Mouse (Mus musculus): ENCODE measurements around the gene Mab21l1. TPM values are rescaled to one million over a fixed set of nuclear protein-coding genes. Genes with fewer than 3 reads are reported as not detected.
A peak's percentile ranks its signal among the peaks of the same experiment; 100 is the strongest.

The Mab21l1 gene
- total and polyA plus RNA-seq, 2 experiments from 2014 or later, result 137 to 179 TPM

DNA sequence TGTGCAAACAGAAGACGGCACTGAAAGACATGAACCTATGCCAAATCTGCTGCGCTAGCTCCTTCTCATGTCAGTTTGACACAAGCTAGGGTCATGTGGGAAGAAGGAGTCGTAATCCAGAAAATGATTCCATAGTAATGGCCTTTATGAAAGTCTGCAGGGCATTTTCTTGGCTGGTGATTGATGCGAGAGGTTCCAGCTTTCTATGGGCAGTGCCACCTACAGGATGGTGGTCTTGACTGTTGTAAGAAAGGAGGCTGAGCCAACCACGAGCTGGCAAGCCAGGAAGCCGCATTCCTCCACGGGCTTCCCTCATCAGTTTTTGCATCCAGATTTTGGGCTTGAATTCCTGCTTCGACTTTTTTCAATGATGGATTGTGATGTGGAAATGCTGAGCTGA lies 24.0 kb upstream of the Mab21l1 start:
- H3K9ac ChIP-seq (replicated peaks; ENCODE audit: low read length), result no peak overlapping the region
- no peaks in the 10 kb centered on the region for H3K27me3 ChIP-seq (ENCODE audit: insufficient read depth, low read length)
- H3K4me2 ChIP-seq (ENCODE audit: low read depth, low read length), result no peak overlapping the region
- H3K4me3 ChIP-seq (ENCODE audit: low read length), result no peak overlapping the region
- WGBS, result 27% methylated on average over 8 of the region's 8 CpGs
- H3K9me3 ChIP-seq (ENCODE audit: low read length), result no peaks in the 10 kb centered on the region
- H3K4me1 ChIP-seq (ENCODE audit: insufficient read depth, low read length), result peaks cover 21% of the 10 kb centered on the region
- peak; percentile 65 for TF ChIP-seq CTCF (IDR thresholded peaks at IDR 0.05; ENCODE audit: low read depth)
- DNase-seq (ENCODE audit: low spot score), result peak; percentile 84
- no peaks in the 10 kb centered on the region for H3K36me3 ChIP-seq (ENCODE audit: insufficient read depth, low read length)
- 0 out of 2 replicates have a peak overlapping the region, but pooled peaks have one; percentile 33 for H3K27ac ChIP-seq
- ATAC-seq, result peak; percentile 53; the same call in 1 of the 2 replicates

DNA sequence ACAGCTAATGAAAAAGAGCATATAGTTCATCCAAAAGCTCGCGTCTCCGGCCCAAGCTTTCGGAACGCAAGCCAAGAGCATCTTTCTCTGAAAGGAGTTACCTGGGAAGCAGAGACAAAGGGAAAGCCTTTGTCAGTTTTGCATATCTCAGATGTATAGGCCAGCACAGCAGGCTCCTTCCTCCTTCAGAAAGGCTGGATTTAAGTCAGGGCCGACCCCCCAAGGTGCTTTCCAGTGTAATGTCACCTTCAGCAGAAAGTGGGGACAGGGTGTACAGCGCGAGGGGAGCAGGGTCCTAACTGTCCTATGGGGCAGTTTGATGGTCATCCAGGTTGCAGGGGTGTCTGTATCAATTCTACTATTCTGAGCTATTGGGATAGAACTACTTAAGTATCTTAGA lies 18.7 kb upstream of the Mab21l1 start:
- TF ChIP-seq CTCF (IDR thresholded peaks at IDR 0.05; ENCODE audit: low read depth), result no peak
- H3K36me3 ChIP-seq (ENCODE audit: insufficient read depth, low read length), result no peaks in the 10 kb centered on the region
- 40% methylated on average over 8 of the region's 8 CpGs for WGBS
- H3K9ac ChIP-seq (replicated peaks; ENCODE audit: low read length), result no peak overlapping the region
- H3K4me2 ChIP-seq (ENCODE audit: low read depth, low read length), result no peak overlapping the region
- H3K9me3 ChIP-seq (ENCODE audit: low read length), result no peaks in the 10 kb centered on the region
- H3K4me3 ChIP-seq (ENCODE audit: low read length), result no peak overlapping the region
- no peaks in the 10 kb centered on the region for H3K27me3 ChIP-seq (ENCODE audit: insufficient read depth, low read length)
- H3K27ac ChIP-seq, result no peak overlapping the region
- DNase-seq (ENCODE audit: low spot score), result no peak
- ATAC-seq, result no peak
- H3K4me1 ChIP-seq (ENCODE audit: insufficient read depth, low read length), result no peaks in the 10 kb centered on the region

DNA sequence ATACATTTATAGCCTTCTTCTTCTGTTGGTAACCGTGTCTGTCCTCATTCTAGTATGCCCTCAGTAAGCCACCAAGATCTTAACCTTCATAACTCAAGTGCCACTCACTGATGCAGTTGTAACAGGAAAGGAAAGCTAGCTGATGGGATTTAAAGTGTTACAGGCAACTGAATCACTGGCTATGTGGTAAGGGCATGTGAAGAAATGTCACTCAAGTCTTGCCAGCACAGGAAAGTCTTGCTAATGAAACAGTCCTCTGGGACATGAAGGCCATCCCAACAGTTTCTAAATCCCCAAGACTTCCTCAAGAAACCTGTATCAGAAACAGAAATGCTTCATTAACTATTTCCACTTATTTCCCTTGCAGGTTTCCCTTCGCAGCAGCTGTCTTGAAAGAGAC lies 13.7 kb upstream of the Mab21l1 start:
- Histone ChIP-seq H3K4me2 (ENCODE audit: low read depth, low read length) (no peak overlapping the region), H3K27me3 (ENCODE audit: insufficient read depth, low read length) (no peaks in the 10 kb centered on the region), H3K4me3 (ENCODE audit: low read length) (no peak overlapping the region), H3K9me3 (ENCODE audit: low read length) (no peaks in the 10 kb centered on the region), H3K36me3 (ENCODE audit: insufficient read depth, low read length) (no peaks in the 10 kb centered on the region), H3K27ac (no peak overlapping the region), H3K4me1 (ENCODE audit: insufficient read depth, low read length) (no peaks in the 10 kb centered on the region), H3K9ac (replicated peaks; ENCODE audit: low read length) (no peak overlapping the region)
- ATAC-seq, result no peak
- no peak for TF ChIP-seq CTCF (IDR thresholded peaks at IDR 0.05; ENCODE audit: low read depth)
- DNase-seq (ENCODE audit: low spot score), result no peak
- WGBS, result 78% methylated on average over 2 of the region's 2 CpGs

DNA sequence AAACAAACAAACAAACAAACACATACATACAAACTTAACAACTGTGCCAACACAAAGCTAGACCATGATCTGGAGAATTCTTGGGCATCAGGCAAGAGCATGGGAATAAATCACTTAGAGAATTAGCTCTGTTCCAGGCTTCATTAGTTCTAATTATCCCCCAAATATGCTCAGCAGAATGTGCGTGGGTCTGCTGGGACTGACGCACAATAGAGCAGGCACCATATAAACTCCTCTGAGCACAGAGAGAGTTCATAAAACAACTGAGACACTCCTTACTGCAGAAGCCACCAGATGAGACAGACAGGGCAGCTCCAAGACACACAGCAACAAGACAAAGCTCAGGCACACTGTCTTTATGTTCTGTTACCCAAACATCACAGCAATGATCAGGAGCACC lies 13.0 kb upstream of the Mab21l1 start:
- Histone ChIP-seq H3K9ac (replicated peaks; ENCODE audit: low read length) (no peak overlapping the region), H3K4me3 (ENCODE audit: low read length) (no peak overlapping the region), H3K9me3 (ENCODE audit: low read length) (no peaks in the 10 kb centered on the region), H3K27me3 (ENCODE audit: insufficient read depth, low read length) (no peaks in the 10 kb centered on the region), H3K4me1 (ENCODE audit: insufficient read depth, low read length) (no peaks in the 10 kb centered on the region), H3K36me3 (ENCODE audit: insufficient read depth, low read length) (no peaks in the 10 kb centered on the region), H3K27ac (no peak overlapping the region), H3K4me2 (ENCODE audit: low read depth, low read length) (no peak overlapping the region)
- no peak for DNase-seq (ENCODE audit: low spot score)
- 56% methylated on average over 2 of the region's 2 CpGs for WGBS
- TF ChIP-seq CTCF (IDR thresholded peaks at IDR 0.05; ENCODE audit: low read depth), result no peak
- ATAC-seq, result no peak

DNA sequence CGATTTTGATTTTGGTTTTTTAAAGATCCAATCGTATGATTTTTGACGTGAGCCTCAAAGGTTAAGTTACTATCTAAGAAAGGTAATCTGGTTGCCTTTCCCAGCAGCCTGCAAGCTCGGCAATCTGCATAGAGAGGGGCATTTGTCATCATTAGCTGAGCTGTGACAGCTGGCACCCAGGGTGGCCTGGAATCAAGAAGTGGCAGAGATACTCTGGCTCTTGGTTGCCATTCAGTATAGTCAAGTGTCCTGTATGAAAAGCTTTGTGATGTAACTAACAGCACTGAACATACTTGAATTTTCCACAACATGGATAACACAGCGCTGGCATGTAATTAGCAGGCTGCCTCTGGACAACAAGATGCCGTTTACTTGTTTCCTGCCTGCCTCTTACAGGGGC lies 8.1 kb upstream of the Mab21l1 start:
- Histone ChIP-seq H3K9ac (replicated peaks; ENCODE audit: low read length) (no peak overlapping the region), H3K27ac (peak overlapping the region; percentile 63), H3K36me3 (ENCODE audit: insufficient read depth, low read length) (no peaks in the 10 kb centered on the region), H3K9me3 (ENCODE audit: low read length) (no peaks in the 10 kb centered on the region), H3K4me3 (ENCODE audit: low read length) (no peak overlapping the region), H3K4me2 (ENCODE audit: low read depth, low read length) (no peak overlapping the region), H3K27me3 (ENCODE audit: insufficient read depth, low read length) (no peaks in the 10 kb centered on the region), H3K4me1 (ENCODE audit: insufficient read depth, low read length) (no peaks in the 10 kb centered on the region)
- DNase-seq (ENCODE audit: low spot score) (peak; percentile 76), ATAC-seq (peak; percentile 61)
- no peak for TF ChIP-seq CTCF (IDR thresholded peaks at IDR 0.05; ENCODE audit: low read depth)
- 28% methylated on average over 6 of the region's 6 CpGs for WGBS

DNA sequence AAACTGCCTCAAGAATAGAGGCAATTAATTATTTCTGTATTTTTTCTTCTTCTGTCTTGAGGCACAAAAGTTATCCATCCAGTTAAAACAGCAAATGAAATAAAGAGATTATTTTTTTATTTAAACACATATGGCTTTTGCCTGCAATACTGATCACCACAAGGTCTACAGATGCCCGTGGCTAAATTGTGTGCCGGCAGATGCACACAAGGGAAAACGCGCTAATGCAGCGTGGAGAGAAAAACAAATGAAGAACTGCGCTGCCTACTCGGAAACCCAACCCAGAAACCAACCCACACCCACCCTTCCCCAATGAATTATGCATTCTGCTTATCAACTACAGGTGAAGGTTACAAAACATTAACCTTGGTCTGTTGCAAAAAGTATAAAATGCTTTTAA lies 7.1 kb upstream of the Mab21l1 start:
- H3K27me3 ChIP-seq (ENCODE audit: insufficient read depth, low read length), result no peaks in the 10 kb centered on the region
- 34% methylated on average over 7 of the region's 7 CpGs for WGBS
- H3K27ac ChIP-seq, result peak overlapping the region; percentile 73
- H3K4me1 ChIP-seq (ENCODE audit: insufficient read depth, low read length), result no peaks in the 10 kb centered on the region
- H3K4me3 ChIP-seq (ENCODE audit: low read length), result no peak overlapping the region
- no peaks in the 10 kb centered on the region for H3K9me3 ChIP-seq (ENCODE audit: low read length)
- H3K9ac ChIP-seq (replicated peaks; ENCODE audit: low read length), result no peak overlapping the region
- TF ChIP-seq CTCF (IDR thresholded peaks at IDR 0.05; ENCODE audit: low read depth), result no peak
- DNase-seq (ENCODE audit: low spot score) (peak; percentile 67), ATAC-seq (no peak)
- H3K36me3 ChIP-seq (ENCODE audit: insufficient read depth, low read length), result no peaks in the 10 kb centered on the region
- H3K4me2 ChIP-seq (ENCODE audit: low read depth, low read length), result peak overlapping the region; percentile 38

DNA sequence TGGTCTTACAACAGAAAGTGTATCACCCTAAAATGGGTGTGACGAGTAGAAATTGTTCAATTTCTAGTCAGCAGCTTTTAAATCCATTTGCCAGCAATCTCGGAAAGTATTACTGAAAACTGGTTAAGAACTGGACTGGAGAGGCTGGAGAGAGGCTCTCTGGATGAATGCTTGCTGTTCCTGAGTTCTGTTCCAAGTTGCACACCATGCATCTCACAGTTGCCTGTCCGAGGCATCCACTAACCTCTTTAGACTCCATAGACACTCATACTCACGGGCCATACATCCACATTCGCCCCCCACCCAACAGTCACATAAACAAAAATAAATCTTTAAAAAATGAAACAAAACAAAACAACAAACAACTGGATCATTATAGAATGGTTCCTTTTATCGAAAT lies 6.6 kb upstream of the Mab21l1 start:
- WGBS, result 64% methylated on average over 6 of the region's 6 CpGs
- Histone ChIP-seq H3K9ac (replicated peaks; ENCODE audit: low read length) (no peak overlapping the region), H3K4me1 (ENCODE audit: insufficient read depth, low read length) (no peaks in the 10 kb centered on the region), H3K4me3 (ENCODE audit: low read length) (no peak overlapping the region), H3K27me3 (ENCODE audit: insufficient read depth, low read length) (no peaks in the 10 kb centered on the region), H3K4me2 (ENCODE audit: low read depth, low read length) (peak overlapping the region; percentile 38), H3K9me3 (ENCODE audit: low read length) (no peaks in the 10 kb centered on the region), H3K27ac (peak overlapping the region; percentile 73; the same call in 1 of the 2 replicates), H3K36me3 (ENCODE audit: insufficient read depth, low read length) (no peaks in the 10 kb centered on the region)
- TF ChIP-seq CTCF (IDR thresholded peaks at IDR 0.05; ENCODE audit: low read depth), result no peak
- ATAC-seq (no peak), DNase-seq (ENCODE audit: low spot score) (peak; percentile 36)

All from hindbrain, postnatal 0 days (tissue).